Mouse (Mus musculus): ENCODE measurements around the gene Ace.

Ace gene

GRCm38 (mm10) chr11:105946694-105947154, 21.0 kb upstream of the Ace start:
- no peak for DNase-seq (ENCODE audit: low read depth, low spot score)

- no peak for DNase-seq (ENCODE audit: low read depth, low spot score)
Measured at GRCm38 (mm10) chr11:105948255-105948654, 19.5 kb upstream of the Ace start.

DNA sequence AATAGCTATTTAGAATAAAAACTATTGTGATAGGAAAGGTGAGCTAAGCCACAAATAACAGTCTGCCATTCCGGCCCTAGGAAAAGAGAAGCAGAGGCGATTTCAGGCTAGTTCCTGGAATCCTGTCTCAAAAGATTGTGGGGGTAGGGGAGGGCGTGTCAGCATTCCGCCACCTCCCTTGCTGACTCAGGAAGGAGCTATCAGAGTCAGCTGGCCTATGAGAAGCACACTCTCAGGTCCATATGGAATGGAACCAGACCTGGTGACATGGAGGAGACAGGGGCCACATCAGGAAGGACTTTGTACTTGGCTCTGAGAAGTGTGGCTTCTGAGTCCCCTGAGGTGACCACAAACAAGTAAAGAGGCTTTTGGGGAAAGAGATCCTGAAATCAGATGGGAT, 17.2 kb upstream of the Ace start:
- DNase-seq (ENCODE audit: low read depth, low spot score) = no peak

GRCm38 (mm10) chr11:105951601-105952044, 16.1 kb upstream of the Ace start:
- no peak for DNase-seq (ENCODE audit: low read depth, low spot score)

DNA sequence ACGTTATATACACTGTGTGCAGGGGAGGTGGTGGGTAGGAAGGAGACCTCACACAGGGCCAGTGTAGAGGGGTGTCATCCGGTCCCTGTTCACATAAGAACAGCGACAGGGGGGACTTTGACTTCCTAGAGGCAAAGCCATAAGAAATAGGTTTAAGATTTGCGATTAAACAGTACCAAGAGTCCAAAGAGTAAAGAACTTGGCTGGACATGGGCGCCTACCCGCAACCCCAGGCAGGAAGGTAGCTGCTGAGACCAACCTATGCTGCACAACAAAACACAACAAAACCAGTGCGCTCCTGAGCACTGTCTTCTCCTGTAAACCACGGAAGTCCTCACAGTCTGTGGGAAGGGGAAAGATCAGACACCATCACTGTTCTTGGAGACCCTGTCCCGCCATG, 15.6 kb upstream of the Ace start:
- no peak for DNase-seq (ENCODE audit: low read depth, low spot score)

GRCm38 (mm10) chr11:105952911-105953386, 14.8 kb upstream of the Ace start, which contains the start of gene Cyb561:
Gene Cyb561 (minus strand): TSS chr11:105953336.
- no peak for DNase-seq (ENCODE audit: low read depth, low spot score)

DNA sequence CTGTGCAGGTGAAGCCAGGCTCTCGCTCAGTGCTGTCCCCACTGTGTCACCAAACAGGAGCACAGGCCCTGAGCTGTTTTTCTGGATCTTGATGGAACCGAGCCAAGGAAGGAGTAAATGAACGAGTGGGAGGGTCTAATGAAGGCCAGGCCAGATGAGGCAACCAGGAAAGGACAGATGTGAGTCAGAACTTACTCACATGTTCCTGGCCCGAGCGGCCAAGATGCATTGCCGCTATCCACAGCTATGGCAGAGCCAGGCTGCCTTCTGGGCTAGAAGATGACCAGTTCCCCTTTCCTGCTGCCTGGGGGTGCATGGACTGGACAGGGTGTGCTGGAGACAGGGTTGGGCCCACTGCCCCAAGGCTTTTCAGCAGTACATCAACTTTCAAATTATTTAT, 14.3 kb upstream of the Ace start:
- no peak for DNase-seq (ENCODE audit: low read depth, low spot score)

- DNase-seq (ENCODE audit: low read depth, low spot score) = no peak
Measured at GRCm38 (mm10) chr11:105955815-105956430, 11.8 kb upstream of the Ace start.

- DNase-seq (ENCODE audit: low read depth, low spot score) = no peak
Measured at GRCm38 (mm10) chr11:105957501-105957900, 10.2 kb upstream of the Ace start.

DNA sequence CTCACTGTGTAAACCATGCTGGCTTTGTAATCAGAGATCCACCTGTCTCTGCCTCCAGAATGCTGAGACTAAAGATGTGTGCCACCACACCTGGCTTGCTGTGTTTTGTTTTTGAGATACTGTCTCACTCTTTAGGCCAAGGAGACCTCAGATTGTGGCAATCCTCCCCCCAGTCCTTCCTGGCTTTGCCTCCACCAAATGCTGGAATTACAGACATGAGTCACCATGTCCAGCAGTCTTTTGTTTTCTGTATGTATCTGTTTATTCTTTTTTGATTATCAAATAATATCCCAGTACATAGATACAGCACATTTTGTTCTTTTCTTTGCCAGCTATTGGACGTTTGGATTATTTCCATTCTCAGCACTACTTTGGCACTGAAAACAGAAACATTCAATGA, 9.2 kb upstream of the Ace start:
- no peak for DNase-seq (ENCODE audit: low read depth, low spot score)

GRCm38 (mm10) chr11:105959355-105959754, 8.4 kb upstream of the Ace start:
- DNase-seq (ENCODE audit: low read depth, low spot score) = no peak

DNA sequence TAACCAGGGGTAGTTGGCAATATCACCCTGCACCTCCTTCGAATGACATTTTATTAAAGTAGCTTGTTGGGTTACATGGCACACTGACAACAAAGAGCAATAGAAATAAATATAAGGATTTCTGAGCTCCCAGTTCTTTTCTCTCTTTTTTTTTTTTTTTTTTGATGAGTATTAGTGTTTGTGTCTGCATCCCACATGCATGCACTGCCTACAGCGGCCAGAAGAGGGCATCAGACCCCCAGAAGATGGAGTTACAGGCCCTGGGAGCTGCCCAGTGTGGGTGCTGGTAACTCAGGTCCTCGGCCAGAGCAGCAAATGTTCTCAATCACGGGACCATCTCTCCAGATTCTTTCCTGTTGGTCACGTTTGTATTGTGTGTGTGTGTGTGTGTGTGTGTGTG, 3.1 kb upstream of the Ace start:
- no peak for DNase-seq (ENCODE audit: low read depth, low spot score)

GRCm38 (mm10) chr11:105966288-105966687, 1.5 kb upstream of the Ace start:
- DNase-seq (ENCODE audit: low read depth, low spot score) = no peak

DNA sequence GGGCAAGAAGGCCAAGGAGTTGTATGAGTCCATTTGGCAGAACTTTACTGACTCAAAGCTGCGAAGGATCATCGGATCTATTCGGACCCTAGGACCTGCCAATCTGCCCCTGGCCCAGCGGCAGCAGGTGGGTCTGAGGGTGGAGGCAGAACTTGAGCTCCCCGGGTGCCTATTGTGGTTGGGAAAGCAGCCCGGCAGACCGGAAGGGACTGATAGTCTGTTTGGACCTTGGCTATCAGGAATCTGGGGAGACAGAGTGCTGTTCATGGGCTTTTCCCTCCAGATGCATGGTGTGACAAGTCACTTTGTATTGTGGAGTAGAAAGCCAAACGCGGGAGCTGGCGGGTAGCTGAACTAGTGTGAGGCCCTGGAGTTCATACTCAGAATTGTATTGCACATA, 1.2 kb downstream of the Ace start:
- no peak for DNase-seq (ENCODE audit: low read depth, low spot score)

DNA sequence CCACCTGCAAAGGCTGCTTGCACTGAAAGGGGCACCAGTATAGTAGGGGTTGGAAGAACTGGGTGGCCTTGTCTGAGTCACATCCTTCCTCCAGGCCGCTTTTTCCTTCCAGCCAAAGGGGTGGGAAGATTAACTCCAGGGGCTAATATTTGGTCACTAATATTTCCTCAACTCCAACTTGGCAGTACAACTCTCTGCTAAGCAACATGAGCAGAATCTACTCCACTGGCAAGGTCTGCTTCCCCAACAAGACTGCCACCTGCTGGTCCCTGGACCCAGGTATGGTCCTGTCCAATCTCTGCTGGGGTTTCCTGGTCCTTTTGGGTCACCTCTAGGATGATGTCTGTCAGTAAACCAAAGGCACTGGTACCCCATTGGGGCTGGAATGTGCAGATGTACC, 1.8 kb downstream of the Ace start:
- DNase-seq (ENCODE audit: low read depth, low spot score) = no peak

DNA sequence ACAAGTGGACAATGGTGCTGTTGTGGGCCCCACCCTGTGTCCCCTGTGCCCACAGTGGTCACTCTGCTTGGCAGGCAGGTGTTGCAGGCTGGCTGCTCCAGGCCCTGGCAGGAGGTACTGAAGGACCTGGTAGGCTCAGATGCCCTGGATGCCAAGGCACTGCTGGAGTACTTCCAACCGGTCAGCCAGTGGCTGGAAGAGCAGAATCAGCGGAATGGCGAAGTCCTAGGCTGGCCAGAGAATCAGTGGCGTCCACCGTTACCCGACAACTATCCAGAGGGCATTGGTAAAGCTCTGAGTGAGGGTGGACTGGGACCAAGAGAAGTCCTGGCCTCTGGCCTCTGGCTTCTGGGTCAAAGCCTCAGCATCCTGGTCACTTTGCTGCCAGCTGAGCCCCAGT, 6.8 kb downstream of the Ace start:
- no peak for DNase-seq (ENCODE audit: low read depth, low spot score)

DNA sequence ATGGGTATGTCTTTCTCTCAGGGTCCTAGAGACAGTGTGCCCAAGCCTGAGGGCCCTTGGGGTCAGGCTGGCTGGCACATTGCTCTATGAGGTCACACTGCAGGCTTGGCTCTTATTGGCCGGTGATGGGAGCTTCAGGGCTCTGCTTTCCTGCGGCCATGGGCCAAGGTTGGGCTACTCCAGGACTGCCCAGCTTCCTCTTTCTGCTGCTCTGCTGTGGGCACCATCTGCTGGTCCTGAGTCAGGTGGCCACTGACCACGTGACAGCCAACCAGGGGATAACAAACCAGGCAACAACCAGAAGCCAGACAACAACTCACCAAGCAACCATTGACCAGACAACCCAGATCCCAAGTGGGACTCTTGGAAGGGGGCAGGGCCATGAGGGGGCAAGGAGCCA, 7.3 kb downstream of the Ace start:
- no peak for DNase-seq (ENCODE audit: low read depth, low spot score)

GRCm38 (mm10) chr11:105975636-105976035, 7.9 kb downstream of the Ace start:
- DNase-seq (ENCODE audit: low read depth, low spot score) = no peak

GRCm38 (mm10) chr11:105978232-105978631, 10.5 kb downstream of the Ace start:
- no peak for DNase-seq (ENCODE audit: low read depth, low spot score)

- no peak for DNase-seq (ENCODE audit: low read depth, low spot score)
Measured at GRCm38 (mm10) chr11:105978634-105979033, 10.9 kb downstream of the Ace start.

- no peak for DNase-seq (ENCODE audit: low read depth, low spot score)
Measured at GRCm38 (mm10) chr11:105984452-105984851, 16.7 kb downstream of the Ace start.

- no peak for DNase-seq (ENCODE audit: low read depth, low spot score)
Measured at GRCm38 (mm10) chr11:105987446-105987845, 19.7 kb downstream of the Ace start.

- no peak for DNase-seq (ENCODE audit: low read depth, low spot score)
Measured at GRCm38 (mm10) chr11:105989446-105989845, 21.7 kb downstream of the Ace start.

- DNase-seq (ENCODE audit: low read depth, low spot score) = no peak
Measured at GRCm38 (mm10) chr11:105990231-105990630, 22.5 kb downstream of the Ace start.
